Mouse (Mus musculus) telencephalon, adult 2 months (tissue): ENCODE data around the gene Disc1.

ENCODE experiments used
- DNase-seq: peaks from one replicate; pipeline ENCODE4 v3.0.0-alpha.2; 2011; ENCODE audit warnings: low read depth, low spot score

Disc1 gene

GRCm38 (mm10) chr8:125183548-125184451 lies 129.8 kb downstream of the Disc1 start:
- no peak for DNase-seq

- no peak for DNase-seq
Measured at GRCm38 (mm10) chr8:125184452-125184817, 130.4 kb downstream of the Disc1 start.

GRCm38 (mm10) chr8:125184881-125185280 lies 130.9 kb downstream of the Disc1 start:
- DNase-seq: no peak

- no peak for DNase-seq
Measured at GRCm38 (mm10) chr8:125187044-125187443, 133.0 kb downstream of the Disc1 start.

- no peak for DNase-seq
Measured at GRCm38 (mm10) chr8:125193701-125194100, 139.7 kb downstream of the Disc1 start.

GRCm38 (mm10) chr8:125195121-125195520 lies 141.1 kb downstream of the Disc1 start:
- no peak for DNase-seq

- no peak for DNase-seq
Measured at GRCm38 (mm10) chr8:125196573-125197094, 142.6 kb downstream of the Disc1 start.

- no peak for DNase-seq
Measured at GRCm38 (mm10) chr8:125197341-125198002, 143.5 kb downstream of the Disc1 start.

GRCm38 (mm10) chr8:125198420-125199196 lies 144.6 kb downstream of the Disc1 start:
- no peak for DNase-seq

GRCm38 (mm10) chr8:125199197-125199939 lies 145.4 kb downstream of the Disc1 start:
- DNase-seq: no peak

GRCm38 (mm10) chr8:125200273-125200863 lies 146.4 kb downstream of the Disc1 start:
- no peak for DNase-seq

GRCm38 (mm10) chr8:125201650-125202049 lies 147.7 kb downstream of the Disc1 start:
- no peak for DNase-seq

GRCm38 (mm10) chr8:125203016-125203415 lies 149.0 kb downstream of the Disc1 start:
- no peak for DNase-seq

- no peak for DNase-seq
Measured at GRCm38 (mm10) chr8:125205556-125205955, 151.6 kb downstream of the Disc1 start.

- no peak for DNase-seq
Measured at GRCm38 (mm10) chr8:125206391-125206790, 152.4 kb downstream of the Disc1 start.

- DNase-seq: no peak
Measured at GRCm38 (mm10) chr8:125206962-125207361, 153.0 kb downstream of the Disc1 start.

GRCm38 (mm10) chr8:125212619-125213167 lies 158.7 kb downstream of the Disc1 start:
- DNase-seq: no peak

- DNase-seq: no peak
Measured at GRCm38 (mm10) chr8:125217902-125218581, 164.0 kb downstream of the Disc1 start.

GRCm38 (mm10) chr8:125218669-125219068 lies 164.7 kb downstream of the Disc1 start:
- DNase-seq: peak; percentile 86

- DNase-seq: peak; percentile 38
Measured at GRCm38 (mm10) chr8:125220608-125221007, 166.6 kb downstream of the Disc1 start.
